Mouse (Mus musculus): ENCODE measurements at regions not wholly inside any gene's neighbourhood (a gene's known extent, or its start where the extent isn't known, plus 50 kb on each side); places are given as distances from the start of the nearest gene placed in this dataset.

DNA sequence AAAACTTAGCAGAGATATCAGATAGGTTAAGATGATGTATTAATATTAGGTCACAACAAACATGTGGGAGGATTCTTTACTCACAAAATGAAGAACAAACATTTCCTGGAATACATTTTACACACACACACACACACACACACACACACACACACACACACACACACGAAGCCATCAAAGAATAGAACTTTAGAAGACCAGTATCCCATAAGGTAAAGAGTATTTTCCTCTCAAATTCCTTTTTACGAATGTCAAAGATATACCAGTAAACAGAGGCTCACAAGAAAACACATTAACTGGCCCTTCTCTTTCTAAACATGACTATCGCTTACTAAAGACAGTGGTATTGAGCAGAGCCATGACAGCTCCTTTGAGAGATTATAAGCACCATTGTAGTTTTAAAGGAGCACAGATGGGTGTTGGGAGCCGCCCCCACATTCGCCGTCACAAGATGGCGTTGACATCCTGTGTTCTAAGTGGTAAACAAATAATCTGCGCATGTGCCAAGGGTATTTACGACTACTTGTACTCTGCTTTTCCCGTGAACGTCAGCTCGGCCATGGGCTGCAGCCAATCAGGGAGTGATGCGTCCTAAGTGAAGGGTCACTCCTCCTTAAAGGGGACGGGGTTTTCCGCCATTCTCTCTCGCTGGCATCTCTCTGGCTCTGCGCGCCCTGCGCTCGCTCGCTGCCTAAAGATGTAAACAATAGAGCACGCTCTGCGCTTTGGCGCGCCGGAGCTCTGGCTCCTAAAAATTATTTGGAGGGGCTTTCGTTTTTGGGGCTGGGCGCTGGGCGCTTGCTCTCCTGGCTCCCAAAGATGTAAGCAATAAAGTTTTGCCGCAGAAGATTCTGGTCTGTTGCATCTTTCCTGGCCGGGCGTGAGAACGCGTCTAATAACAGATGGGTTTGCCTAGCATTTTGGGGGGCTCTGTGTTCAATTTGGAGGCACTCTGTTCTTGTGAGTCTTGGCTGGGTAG is 160.0 kb downstream of the Csl start:
- DNase-seq = peak; percentile 21 to 39

DNA sequence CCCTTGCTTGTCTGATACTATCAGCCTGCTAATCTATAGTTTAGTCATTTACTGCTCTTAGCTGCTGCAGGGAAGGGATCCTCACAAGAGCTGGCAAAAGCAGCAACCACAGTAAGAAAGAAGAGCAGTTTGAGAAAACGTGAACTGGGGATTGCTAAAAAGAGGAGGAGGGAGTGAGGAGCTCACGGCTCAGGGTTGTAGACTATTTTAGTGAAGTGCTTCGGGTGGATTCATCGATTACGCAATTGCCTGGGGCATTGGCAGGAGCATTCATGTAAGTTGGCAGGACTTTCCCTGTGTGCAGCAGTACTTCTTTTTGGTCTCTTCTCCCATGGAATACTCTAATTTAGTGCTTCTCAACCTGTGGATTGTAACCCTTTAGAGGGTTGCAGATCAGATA is 157.1 kb downstream of the Csl start:
- no peak for DNase-seq

GRCm38 (mm10) chr10:99604172-99604571 is 155.3 kb downstream of the Csl start:
- no peak for DNase-seq

- no peak for DNase-seq
Observed at GRCm38 (mm10) chr10:99608477-99608876, 151.0 kb downstream of the Csl start.

- DNase-seq = no peak
Observed at GRCm38 (mm10) chr10:99609420-99609819, 150.0 kb downstream of the Csl start.

- no peak for DNase-seq
Observed at GRCm38 (mm10) chr10:99610890-99611289, 148.6 kb downstream of the Csl start.

DNA sequence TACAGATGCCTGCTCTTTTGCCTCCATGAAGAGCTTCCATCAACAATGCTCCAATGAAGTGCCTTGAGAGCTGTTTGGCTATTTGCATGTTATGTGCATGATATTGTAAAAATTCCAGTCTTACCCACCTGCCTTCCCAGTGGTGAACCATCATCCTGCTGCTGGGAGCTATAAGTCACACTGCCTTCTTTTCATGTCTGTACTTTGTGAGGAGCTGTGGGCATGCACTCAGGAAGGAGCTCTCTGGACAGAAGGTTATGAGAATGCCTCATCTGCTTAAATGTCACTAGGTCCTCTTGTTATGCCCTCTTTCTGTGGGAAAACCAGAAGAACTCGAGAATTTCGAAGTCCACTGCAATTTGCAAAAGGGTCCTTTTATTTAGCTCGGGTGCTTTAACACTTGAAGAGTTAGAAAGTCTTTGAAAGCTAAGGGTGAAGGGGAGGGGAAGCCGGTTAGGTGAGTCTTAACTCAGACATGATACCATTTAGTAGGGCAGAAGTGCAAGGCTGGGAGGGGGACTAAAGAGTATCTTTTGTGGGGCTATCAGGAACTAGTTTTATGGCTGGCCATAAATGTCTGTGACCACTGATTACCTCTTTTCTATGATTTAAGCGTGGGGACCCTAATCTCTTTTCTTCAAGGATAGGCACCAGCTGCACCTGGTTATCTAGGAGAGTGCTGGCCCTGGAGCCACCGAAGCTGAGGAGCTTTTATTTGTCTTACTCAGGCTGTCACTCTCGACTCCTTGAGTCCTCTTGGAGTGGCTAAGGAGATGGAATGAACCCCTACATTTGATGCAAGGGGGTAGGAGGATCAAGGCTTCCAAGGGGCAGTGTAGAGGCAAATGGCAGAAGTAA is 144.8 kb downstream of the Csl start:
- DNase-seq = no peak

DNA sequence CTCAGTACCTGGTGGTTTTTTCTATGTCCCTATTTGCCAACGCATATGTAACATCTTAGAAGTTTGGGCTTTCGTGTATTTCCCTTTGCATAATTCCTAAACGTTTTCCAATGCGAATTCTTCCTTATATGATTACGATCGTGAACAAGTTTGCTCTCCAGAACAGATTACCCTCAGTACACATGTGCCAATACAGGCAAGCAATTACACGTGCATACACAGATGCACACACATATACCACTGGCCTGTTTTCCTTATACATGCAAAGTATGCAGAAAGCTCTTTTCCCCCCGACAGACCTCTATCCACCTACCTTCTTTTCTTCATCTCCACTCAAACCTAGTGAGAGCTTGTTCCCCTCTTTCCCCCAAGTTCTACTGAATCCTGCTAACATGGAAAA is 144.1 kb downstream of the Csl start:
- no peak for DNase-seq

- DNase-seq = peak; percentile 84 to 86
Observed at GRCm38 (mm10) chr10:99615779-99616178, 143.7 kb downstream of the Csl start.

DNA sequence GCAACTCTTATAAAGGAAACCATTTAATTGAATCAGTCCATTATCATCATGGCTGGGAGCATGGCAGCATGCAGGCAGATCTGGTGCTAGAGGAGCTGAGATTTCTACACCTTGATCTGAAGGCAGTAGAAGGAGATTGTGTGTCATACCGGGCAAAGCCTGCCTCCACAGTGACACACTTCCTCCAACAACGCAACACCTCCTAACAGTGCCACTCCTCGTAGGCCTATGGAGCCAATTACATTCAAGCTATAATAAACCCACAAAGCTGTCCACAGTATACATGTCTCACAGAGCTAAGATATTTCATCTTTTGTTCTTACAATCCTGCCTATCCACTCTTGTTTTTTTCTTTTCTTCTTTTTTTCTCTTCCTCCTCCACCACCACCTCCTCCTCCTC is 141.8 kb downstream of the Csl start:
- DNase-seq = no peak

GRCm38 (mm10) chr10:99619421-99620151 is 139.9 kb downstream of the Csl start:
- peak; percentile 72 to 74 for DNase-seq

DNA sequence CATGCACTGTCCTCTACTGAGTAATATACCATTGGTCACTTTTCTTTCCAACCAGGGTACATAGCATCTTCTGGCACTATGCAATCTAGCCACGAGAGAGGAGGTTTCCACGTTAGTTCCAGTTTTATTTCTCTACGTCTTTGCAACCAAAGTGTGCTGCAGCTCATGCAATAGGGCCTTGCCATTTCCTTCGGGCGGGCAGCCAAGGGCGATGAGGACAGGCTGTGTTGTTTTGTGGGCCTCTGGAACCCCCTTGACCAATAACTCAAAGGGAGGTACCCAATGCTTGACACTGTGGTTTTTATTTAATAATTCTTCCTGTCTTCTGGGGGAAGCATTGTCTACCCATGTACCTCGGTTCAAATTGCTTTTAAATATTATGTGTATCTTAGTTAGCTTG is 139.0 kb downstream of the Csl start:
- DNase-seq = no peak

GRCm38 (mm10) chr10:99627355-99627754 is 132.1 kb downstream of the Csl start:
- no peak for DNase-seq

- DNase-seq = no peak
Observed at GRCm38 (mm10) chr10:99632250-99632985, 127.0 kb downstream of the Csl start.

DNA sequence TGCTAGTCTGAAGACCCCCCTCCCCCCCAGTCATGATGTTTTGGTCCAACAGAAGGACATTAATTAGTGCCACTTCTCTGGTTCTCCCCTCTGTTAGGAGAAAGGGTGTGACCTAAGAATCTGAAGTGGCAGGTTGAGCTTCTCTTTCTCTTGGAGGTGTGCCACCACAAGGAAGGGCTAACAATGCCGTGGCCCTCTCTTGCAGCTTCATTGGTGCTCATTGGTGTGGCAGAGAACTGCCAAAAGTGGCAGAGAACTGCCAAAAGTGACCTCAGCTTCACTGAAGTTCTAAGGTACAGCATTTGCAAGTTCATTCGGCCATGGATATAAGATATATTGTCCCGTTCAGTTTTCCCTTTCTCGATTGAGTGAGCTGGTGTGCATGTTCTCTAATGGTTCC is 123.7 kb downstream of the Csl start:
- DNase-seq = no peak

DNA sequence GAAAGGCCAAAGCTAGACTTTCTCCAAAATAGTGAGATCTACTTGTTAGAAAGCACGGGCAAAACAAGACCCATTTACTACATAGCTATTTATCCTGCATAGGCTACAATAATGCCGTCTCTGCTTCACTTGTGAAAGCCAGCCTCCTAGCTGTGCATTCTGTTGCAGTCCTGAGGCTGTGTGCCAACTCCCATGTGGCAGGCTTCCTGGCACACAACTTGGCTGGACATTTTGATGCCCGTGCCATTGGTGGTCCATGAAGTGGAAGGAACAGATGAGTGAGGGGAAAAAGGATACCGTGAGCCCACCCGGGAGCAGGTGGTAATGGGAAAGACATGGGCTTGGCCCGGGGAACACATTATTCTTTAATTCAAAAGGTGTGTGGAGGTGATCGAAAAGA is 120.4 kb downstream of the Csl start:
- no peak for DNase-seq

GRCm38 (mm10) chr10:99639469-99639868 is 120.0 kb downstream of the Csl start:
- no peak for DNase-seq

DNA sequence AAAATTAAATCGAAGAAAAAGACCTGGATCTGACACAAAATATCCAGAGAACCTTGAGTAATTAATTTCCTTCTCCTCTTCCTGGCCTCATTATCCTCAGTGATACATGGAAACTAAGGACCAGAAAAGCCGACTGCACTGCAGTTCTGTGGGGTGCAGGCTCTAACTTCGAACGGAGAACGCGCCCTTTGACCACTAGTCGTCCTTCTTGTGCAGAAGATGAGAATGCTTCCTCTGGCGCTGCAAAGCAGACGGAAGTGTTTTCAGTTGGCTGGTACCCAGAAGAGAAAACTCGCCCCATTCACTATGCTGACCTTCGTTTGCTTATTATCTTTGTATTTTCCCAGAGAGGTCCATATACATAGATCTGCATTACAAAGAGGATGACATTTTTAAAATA is 117.7 kb downstream of the Csl start:
- DNase-seq = peak; percentile 43 to 47

DNA sequence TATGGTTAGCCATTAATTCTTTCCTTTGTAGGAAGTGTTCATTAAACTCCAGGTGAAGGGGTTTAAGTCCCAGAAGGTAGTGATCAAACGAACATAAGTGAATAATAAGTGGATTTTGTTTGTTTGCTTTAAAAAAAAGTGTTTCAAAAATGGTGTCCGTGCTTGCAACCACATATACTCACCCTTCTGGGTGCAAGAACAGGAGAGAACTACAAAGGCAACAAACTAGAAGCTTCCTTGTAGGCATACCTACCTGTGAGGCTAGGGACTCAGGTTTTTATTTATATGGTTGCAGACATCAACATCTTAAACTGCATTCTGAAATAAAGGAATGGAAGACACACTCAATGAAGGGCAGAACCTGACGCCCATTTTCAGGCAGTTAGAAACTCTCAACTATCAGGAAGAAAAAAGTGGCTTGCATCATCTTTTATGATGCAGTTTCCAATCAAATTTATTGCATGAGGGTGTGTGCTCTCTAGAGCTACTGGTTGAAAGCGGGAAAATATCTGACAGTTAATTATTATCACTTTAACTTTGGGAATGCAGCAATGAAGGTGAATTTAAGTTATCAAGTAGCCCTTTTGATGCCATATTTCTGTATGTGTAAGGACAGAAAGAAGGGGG is 117.1 kb downstream of the Csl start:
- DNase-seq = no peak

GRCm38 (mm10) chr10:99644981-99645380 is 114.5 kb downstream of the Csl start:
- peak; percentile 13 to 22 for DNase-seq

- no peak for DNase-seq
Observed at GRCm38 (mm10) chr10:99652011-99652410, 107.4 kb downstream of the Csl start.

- DNase-seq = no peak
Observed at GRCm38 (mm10) chr10:99654284-99654683, 105.2 kb downstream of the Csl start.

Measured in B cell, adult 2 months (primary cell).